ENCODE assay signal across 22 mouse cellular contexts in the genomic region with DNA sequence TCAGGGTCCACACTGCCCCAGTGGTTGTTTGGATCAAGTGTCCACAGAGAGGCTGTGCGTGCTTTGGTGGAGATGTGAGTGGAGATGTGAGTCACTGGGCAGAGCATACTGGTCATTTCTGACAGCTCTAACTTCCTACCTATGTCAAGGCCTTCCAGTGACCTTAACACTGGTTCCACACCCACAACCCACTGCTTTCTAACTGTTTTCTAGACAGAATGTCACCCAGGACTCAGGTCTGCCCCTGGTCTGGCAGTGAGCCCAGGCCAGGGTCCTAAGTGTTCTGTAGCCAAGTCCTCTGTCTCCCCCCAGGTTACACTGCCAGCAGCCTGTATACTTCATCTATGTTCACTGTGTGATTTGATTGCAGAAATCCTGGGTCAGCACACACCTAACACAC.
"Had no signal": no experiment of that assay in that cellular context is flagged by ENCODE, and none has a peak within 500 bp of the region (broad histone marks: within the 10 kb centered on the region; RNA-seq: fewer than 3 reads in every experiment).

No protein-coding gene starts in this region.

- H3K36me3 ChIP-seq: intestine, embryonic 15.5 days; liver, embryonic 15.5 days; neural tube, embryonic 13.5 days; stomach, embryonic 15.5 days had no signal

- ATAC-seq: liver, embryonic 12.5 days; lung, postnatal 0 days; midbrain, embryonic 16.5 days had no signal

- H3K4me3 ChIP-seq: intestine, embryonic 15.5 days; layer of hippocampus, adult 2 months; limb, embryonic 10.5 days; limb, embryonic 13.5 days; liver, embryonic 12.5 days; liver, embryonic 15.5 days; midbrain, embryonic 12.5 days; myocyte; neural tube, embryonic 13.5 days; stomach, embryonic 15.5 days had no signal

- H3K4me2 ChIP-seq: intestine, embryonic 15.5 days; limb, embryonic 13.5 days; liver, embryonic 12.5 days; liver, embryonic 15.5 days; midbrain, embryonic 12.5 days; neural tube, embryonic 13.5 days; stomach, embryonic 15.5 days had no signal

- H3K9ac ChIP-seq: intestine, embryonic 15.5 days; limb, embryonic 13.5 days; liver, embryonic 12.5 days; liver, embryonic 15.5 days; midbrain, embryonic 12.5 days; neural tube, embryonic 13.5 days; stomach, embryonic 15.5 days had no signal

- H3K9me3 ChIP-seq: intestine, embryonic 15.5 days; limb, embryonic 10.5 days; limb, embryonic 13.5 days; liver, embryonic 12.5 days; liver, embryonic 15.5 days; midbrain, embryonic 12.5 days; neural tube, embryonic 13.5 days; stomach, embryonic 15.5 days had no signal

- H3K27ac ChIP-seq: intestine, embryonic 15.5 days; layer of hippocampus, adult 2 months; limb, embryonic 10.5 days; limb, embryonic 13.5 days; liver, embryonic 12.5 days; liver, embryonic 15.5 days; stomach, embryonic 15.5 days had no signal

- DNase-seq: kidney, adult 18-20 months; kidney, postnatal 10 days; layer of hippocampus, adult 9-11 months; liver; lung, adult 18-20 months; lung, postnatal 4 days; retina, postnatal 1 day; right cerebral cortex, postnatal 25 days; spleen, adult 18-20 months; thymus, postnatal 25 days had no signal

- H3K4me1 ChIP-seq: intestine, embryonic 15.5 days; limb, embryonic 13.5 days; stomach, embryonic 15.5 days had no signal

- H3K27me3 ChIP-seq: intestine, embryonic 15.5 days; limb, embryonic 13.5 days; liver, embryonic 12.5 days; liver, embryonic 15.5 days; midbrain, embryonic 12.5 days; neural tube, embryonic 13.5 days; stomach, embryonic 15.5 days had no signal
